Mouse (Mus musculus) A20 (cell line): Measurements from ENCODE around the gene Cadps.

ENCODE experiments used
- DNase-seq: peaks from one replicate; pipeline ENCODE4 v3.0.0-alpha.2; 2011; ENCODE audit warnings: low read depth, low spot score

The Cadps gene

GRCm38 (mm10) chr14:12730979-12731378 is 91.9 kb downstream of the Cadps start:
- no peak for DNase-seq

DNA sequence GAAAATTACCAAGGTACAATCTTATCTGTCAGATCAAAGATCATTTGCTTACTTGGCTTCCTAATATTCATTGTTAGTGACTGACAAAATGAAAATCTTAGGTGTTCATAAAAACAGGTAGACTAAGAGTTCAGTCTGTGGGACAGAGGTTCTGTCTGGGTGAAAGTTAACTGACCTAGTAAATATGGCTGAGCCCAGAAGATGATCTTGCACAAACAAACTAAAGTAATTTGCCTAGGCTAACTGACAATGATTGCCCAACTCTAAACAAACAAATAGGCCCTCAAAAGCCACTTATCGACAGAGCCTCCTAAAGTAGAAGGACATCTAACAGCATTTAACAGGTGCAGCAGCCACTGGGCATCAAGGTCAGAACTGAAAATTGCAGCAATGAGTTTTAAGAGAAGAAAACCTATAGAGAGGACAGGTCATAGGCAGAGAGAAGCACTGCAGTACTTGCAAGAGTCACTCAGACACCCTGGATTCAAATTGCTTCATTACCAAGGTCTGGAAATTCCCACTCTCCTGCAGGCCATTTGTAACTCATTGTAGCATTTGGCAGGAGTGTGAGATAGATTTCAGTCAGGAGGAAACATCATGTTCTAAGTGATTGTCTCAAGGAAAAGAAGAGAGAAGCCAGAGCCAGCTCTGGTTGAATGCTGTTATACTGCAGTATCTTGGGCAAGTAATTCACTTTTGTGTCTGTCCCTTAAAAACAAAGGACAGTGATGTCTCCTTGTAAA is 100.3 kb downstream of the Cadps start:
- no peak for DNase-seq

DNA sequence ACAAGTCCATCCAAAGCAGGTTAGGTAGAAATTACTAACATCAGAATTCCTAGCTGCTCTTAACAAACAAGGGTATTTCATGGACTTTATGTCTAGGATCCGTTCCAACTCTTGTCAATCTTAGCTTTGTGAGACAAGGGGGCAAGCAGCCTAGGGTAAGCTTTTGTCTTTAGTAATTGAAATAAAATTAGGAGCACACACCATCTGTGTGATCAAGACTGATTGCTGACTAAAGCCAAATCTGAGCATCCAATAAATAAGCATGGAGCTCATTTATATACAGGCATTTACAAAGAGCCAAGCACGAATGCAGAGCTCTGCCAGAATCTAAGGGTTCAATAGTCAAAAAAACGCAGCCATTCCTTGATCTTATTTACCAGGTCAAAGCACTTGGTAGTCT is 104.1 kb downstream of the Cadps start:
- DNase-seq: no peak

DNA sequence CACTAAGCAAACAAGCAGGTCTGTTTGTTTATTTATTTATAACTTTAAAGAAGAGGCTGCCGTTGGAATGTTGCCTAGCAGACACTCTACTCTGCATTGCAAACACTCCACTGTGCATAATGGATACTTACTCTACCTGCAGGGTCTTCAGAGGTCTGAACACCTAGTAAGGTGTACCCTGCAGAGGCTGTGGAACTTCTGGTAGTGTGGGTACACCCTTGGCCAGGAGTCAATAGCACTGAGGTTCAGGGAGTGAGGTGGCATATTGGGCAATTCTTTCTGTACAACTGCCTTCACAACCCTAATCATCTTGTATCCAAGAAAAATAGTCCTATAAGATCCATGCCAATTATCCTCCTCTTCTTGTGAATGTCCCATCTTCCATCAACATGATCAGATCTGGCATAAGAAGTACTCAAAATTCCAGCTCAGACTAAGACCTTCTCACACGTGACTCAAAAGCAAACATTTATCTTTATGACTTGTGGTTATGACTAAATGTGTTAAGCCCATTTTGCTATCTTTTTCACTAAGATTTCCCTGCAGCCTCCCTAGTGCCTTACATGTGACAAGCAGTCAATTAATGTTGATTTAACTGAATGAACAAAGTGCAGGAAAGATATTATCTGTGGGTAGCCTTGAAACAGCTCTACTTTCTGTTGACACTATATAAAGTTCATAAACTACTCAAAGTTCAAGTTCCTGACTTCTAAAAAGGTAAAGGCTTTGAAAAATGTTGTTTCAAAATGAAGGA is 106.8 kb downstream of the Cadps start:
- DNase-seq: no peak

DNA sequence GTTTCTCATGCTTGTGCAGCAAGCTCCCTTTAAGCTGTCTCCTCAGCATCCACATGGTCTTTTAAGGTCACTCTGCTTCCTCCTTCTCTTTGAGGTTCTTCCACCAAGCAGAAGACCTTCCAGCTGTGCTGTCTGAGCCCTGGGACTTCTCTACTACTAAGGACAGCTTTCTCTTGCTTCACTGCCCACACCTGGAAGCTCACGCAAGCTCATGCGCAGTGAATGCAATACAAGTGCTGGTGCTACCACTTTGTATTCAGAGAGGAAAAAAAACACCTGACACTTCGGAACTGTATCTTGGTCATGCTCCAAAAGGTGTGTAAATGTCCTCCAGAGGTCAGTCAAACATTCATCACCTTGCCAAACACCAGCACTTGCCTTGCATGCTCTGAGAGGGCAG is 115.5 kb downstream of the Cadps start:
- DNase-seq: no peak

DNA sequence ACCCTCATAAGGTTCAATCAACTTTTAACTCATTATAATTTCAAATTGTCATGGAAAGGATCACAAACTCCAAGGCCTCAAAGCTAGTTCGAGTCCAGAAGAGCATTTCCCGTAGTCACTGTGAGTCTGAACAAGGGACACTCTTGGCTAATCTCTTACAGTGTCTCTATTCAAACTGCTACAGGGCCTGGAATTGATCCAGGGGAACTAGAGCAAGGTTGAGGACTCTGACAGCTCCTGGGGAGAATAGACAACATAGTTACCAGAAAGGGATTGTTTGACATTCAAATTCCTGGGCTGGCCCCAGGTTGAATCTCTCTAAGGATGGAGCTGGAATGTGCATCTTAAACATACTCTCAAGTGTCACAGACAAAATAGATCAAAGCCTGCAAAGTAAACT is 118.4 kb downstream of the Cadps start:
- no peak for DNase-seq

GRCm38 (mm10) chr14:12690201-12690600 is 132.7 kb downstream of the Cadps start:
- DNase-seq: no peak

DNA sequence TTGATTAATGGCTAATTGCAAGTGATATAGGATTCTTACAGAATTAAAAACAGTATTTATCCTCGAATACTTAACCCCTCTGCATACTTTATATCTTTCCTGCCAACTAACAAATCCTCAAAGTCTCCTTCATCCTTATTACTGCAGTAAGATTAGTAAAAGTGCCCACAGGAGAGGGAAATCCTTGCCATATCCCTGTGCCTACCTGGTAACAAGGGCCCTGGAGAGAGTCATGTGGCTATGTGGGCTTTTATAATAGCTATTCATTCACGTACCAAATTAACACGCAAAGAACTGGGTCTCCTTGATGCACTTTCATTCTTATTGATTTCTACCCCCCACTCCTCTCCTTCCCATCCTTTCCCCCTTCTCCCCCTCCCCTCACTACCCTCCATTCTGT is 137.9 kb downstream of the Cadps start:
- no peak for DNase-seq

DNA sequence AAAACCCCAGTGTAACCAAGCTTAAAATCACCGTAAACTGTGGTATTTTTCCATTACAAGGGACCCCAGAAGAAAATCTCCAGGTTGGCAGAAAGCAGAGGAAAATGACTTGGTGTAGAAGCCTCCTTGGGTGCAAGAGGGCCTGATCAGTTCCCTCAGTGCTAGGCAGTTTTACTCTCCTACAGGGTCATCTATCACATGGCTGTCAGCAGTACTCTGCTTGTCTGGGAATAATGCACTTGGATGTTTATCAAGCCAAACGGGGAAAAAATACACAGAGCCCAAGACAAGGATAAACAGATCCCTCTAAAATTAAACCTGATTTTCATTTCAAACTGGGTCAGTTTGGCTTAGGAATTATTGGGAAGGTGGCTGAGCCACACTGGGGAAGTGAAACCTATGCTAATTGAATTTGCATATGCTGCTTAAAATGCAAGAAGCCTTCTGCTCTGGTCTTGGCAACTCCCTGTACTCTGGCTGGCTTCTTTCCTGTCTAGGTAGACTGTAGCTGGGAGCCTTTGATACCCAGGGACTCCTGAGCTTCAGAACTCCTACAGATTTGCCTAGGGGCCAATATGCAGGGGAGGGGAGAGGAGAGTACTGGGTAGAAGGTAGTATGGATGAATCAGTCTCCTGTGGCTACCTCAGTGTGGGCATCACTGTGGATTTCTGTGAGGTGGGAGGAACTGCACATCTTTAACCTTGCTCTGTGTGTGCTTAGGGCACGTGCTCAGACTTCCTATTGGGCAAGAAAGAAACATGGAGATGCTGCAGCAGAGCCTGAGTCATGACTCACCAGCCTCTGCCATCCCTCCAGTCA is 141.8 kb downstream of the Cadps start:
- no peak for DNase-seq

- DNase-seq: no peak
Observed at GRCm38 (mm10) chr14:12661430-12661829, 161.4 kb downstream of the Cadps start.

GRCm38 (mm10) chr14:12657351-12657750 is 165.5 kb downstream of the Cadps start:
- DNase-seq: no peak

- DNase-seq: no peak
Observed at GRCm38 (mm10) chr14:12642868-12643512, 179.9 kb downstream of the Cadps start.

- no peak for DNase-seq
Observed at GRCm38 (mm10) chr14:12638762-12639161, 184.1 kb downstream of the Cadps start.

- no peak for DNase-seq
Observed at GRCm38 (mm10) chr14:12637121-12637754, 185.6 kb downstream of the Cadps start.

DNA sequence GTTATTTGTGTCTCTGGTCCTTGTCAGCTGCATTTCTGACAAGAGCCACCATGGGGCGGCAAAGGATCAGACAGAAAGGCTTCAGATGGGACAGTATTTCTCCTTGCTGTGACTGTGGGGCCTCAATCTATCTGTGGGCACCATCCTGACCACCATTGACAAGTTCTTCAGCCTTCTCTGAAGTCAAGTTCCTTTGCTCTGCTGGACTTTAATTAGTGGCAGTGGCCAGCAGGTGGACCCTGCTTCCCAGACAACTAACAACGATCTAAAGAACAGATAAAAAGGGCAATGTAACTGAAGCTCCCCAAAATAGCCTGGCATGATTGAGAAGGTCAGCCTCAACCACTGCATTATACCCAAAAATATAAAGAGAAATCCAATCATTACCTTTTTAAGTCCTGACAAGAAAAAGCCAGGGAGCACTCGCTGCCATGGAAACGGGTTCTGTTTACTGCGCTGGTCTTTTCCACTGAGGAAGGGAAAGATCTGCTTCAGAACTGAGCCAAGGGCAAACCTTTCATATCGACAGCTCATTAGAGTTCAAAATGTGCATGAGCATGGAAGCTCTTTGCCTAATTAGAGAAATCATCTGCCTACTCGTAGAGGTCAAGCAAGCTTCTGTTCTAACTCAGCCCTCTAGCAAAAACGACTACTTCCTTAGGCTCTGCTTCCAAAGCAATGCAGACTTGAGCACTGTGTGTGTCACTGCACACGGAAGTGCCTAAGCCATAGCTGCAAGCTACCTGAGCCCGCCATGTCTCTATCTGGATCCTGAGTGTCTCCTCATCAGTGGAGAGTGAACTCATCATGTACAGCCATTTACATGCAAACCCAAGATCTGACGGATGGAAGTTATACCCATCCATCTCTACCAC is 198.4 kb downstream of the Cadps start:
- DNase-seq: no peak

GRCm38 (mm10) chr14:12607025-12607424 is 215.9 kb downstream of the Cadps start:
- DNase-seq: no peak

DNA sequence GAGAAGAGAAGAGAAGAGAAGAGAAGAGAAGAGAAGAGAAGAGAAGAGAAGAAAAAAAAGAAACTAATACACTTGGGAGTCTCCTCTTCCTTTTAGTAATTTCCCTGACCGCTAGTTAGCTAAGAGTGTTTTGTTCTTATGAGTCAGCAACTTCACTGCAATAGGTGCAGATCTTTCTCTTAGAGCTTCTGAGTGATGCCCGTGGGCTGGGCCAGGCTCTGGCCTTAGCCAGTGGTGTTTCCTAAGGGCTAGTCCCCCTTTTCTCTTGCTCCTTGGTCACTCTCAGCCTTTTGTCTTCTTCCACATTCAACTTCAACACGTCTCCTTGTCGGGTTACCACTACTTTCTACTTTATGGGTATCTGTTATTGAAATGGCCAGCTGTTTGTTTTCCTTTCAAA is 216.7 kb downstream of the Cadps start:
- no peak for DNase-seq

DNA sequence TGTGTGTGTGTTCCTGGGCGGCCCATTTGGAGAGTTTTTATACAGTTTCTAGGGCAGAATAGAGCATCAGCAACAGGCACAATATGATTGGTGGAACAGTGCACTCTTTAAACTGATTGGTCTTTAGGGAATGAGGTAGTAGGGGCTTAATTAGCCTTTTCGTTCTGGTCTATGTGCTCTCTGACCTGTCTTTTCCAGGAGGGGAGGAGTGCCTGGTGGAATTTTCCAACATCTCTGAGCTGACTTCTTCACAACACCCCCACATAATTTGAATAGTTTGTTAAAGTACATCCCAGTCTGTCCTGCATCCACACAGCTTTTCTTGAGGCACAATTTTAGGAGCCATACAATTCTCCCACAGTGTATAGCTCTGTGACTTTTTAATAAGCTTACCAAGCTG is 220.8 kb downstream of the Cadps start:
- DNase-seq: no peak

DNA sequence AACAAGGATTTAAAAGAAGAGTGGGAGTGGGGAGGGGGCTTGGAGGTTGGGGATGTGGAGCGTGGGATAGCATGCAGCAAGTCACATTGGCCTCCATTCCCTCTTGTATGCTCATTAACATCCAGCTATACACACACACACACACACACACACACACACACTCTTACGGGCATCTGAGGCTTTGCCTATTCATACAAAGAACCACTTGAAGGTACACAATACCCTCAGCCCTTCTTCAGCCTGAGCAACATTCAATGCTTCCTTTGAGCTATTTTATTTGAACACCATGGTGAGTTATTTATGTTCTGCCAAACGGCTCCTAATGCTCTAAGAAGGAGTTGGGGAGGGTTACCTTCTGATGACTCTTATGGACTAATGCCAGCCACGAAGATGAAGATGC is 227.6 kb downstream of the Cadps start:
- DNase-seq: no peak

DNA sequence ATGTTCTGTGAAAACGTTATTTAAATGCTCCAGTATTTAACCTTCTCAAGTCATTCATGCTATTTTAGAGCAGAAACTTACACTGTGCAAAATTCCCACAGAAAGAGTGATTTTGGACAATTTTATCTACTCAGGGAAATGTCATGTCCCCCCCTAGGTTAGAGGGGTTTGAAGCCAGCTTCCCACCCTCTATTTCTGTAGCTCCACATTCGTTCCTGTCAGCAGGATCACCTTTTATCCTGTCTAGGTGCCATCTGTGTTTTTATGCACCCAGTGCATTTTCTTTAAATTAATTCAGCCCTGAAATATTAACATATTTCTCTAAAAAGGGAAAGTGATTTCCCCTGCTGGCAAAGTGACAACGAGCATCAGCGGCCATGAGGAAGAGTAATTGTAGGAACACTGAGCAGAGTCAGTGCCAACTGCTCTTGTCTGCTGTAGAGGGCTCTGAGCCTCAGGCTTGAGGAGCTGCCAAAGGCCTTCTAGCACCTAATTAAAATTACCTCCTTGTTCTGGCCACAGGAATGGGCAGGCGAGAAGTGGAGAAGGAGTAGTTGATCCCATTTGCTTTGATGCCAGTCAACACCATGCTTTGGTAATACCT is 230.3 kb downstream of the Cadps start:
- DNase-seq: no peak
